8 mouse cellular contexts compared by ENCODE assay signal in genomic region chr3:122620285-122620931, GRCm38 (mm10). TPM values are rescaled to one million over a fixed set of nuclear protein-coding genes. Genes with fewer than 3 reads are reported as not detected.
DNase-seq lines count a peak whose midpoint lies in the region; ATAC-seq and TF ChIP-seq lines count a peak whose summit lies in the region.

No protein-coding gene starts in this region.

- TF ChIP-seq CTCF in spleen, adult 2 months (IDR thresholded peaks at IDR 0.05; ENCODE audit: extremely low read depth, insufficient read depth, insufficient read length, insufficient replicate concordance), result no peak
- TF ChIP-seq CTCF in liver, embryonic 14.5 days (IDR thresholded peaks at IDR 0.05; ENCODE audit: low read depth), result 0 out of 2 replicates have a peak, but pooled peaks have one; percentile 11

- peak overlapping the region; percentile 54 for H3K4me3 ChIP-seq in spleen, adult 2 months (ENCODE audit: extremely low read depth, insufficient read depth, insufficient read length)
- H3K4me3 ChIP-seq in embryonic facial prominence, embryonic 13.5 days, result peak overlapping the region; percentile 94
- peak overlapping the region; percentile 91 for H3K4me3 ChIP-seq in heart, embryonic 16.5 days (ENCODE audit: low read length)
- peak overlapping the region; percentile 65 to 66 for H3K4me3 ChIP-seq in liver, embryonic 14.5 days (ENCODE audit: insufficient read depth in 1 of 2, low read depth in 2 of 2, low read length in 2 of 2)

- ATAC-seq in embryonic facial prominence, embryonic 13.5 days (ENCODE audit: insufficient number of reproducible peaks, insufficient read depth, low FRiP score, low TSS enrichment, low read depth), result no peak
- peak; percentile 25 for ATAC-seq in heart, embryonic 16.5 days (replicated peaks; ENCODE audit: extremely low read depth, insufficient read depth, low FRiP score)
- 0 out of 2 replicates have a peak, but pooled peaks have one; percentile 13 for ATAC-seq in liver, embryonic 14.5 days (ENCODE audit: insufficient read depth)

- no peak overlapping the region for H3K27ac ChIP-seq in spleen, adult 2 months (ENCODE audit: insufficient read depth, low read length)
- peak overlapping the region; percentile 98 for H3K27ac ChIP-seq in embryonic facial prominence, embryonic 13.5 days
- H3K27ac ChIP-seq in heart, embryonic 16.5 days (ENCODE audit: low read length), result peak overlapping the region; percentile 98
- H3K27ac ChIP-seq in liver, embryonic 14.5 days, result no peak overlapping the region

- H3K36me3 ChIP-seq in spleen, adult 2 months (ENCODE audit: control insufficient read depth, insufficient read depth, low read length), result no peaks in the 10 kb centered on the region
- H3K36me3 ChIP-seq in embryonic facial prominence, embryonic 13.5 days, result no peaks in the 10 kb centered on the region
- H3K36me3 ChIP-seq in heart, embryonic 16.5 days (ENCODE audit: control insufficient read depth, insufficient read depth), result no peaks in the 10 kb centered on the region
- H3K36me3 ChIP-seq in liver, embryonic 14.5 days (replicated peaks; ENCODE audit: control insufficient read depth, insufficient read depth, low read depth), result no peaks in the 10 kb centered on the region

- 3% methylated on average over 21 of the region's 21 CpGs for WGBS in spleen, adult 2 months
- 1% methylated on average over 21 of the region's 21 CpGs for WGBS in embryonic facial prominence, embryonic 13.5 days
- WGBS in heart, embryonic 16.5 days, result under 1% methylated on average over 21 of the region's 21 CpGs
- 2% methylated on average over 21 of the region's 21 CpGs for WGBS in liver, embryonic 14.5 days (ENCODE audit: insufficient replicate concordance)

- H3K27me3 ChIP-seq in spleen, adult 2 months (ENCODE audit: control insufficient read depth, insufficient read depth, low read length), result peaks cover 16% of the 10 kb centered on the region
- no peaks in the 10 kb centered on the region for H3K27me3 ChIP-seq in embryonic facial prominence, embryonic 13.5 days
- H3K27me3 ChIP-seq in heart, embryonic 16.5 days (ENCODE audit: control insufficient read depth, insufficient read depth, low read length), result no peaks in the 10 kb centered on the region
- H3K27me3 ChIP-seq in liver, embryonic 14.5 days (ENCODE audit: control insufficient read depth, insufficient read depth, low read length), result peaks cover 35% of the 10 kb centered on the region

- no peak for DNase-seq in spleen, adult 2 months (ENCODE audit: low read depth in 1 of 2, low spot score in 2 of 2)
- DNase-seq in spleen, adult 12 weeks (ENCODE audit: low spot score), result no peak
- DNase-seq in kidney, postnatal 25 days, result peak; percentile 73 to 86
- no peak for DNase-seq in liver, embryonic 14.5 days (ENCODE audit: low read depth in 3 of 3, low spot score in 3 of 3)
- DNase-seq in neural tube, embryonic 10.5 days (ENCODE audit: extremely low spot score, low spot score), result peak; percentile 54
- peak; percentile 12 to 19 for DNase-seq in thymus, postnatal 36 days

- H3K4me1 ChIP-seq in spleen, adult 2 months (ENCODE audit: control insufficient read depth, insufficient read depth, insufficient read length), result peaks cover 8% of the 10 kb centered on the region
- peaks cover 24% of the 10 kb centered on the region for H3K4me1 ChIP-seq in embryonic facial prominence, embryonic 13.5 days
- H3K4me1 ChIP-seq in heart, embryonic 16.5 days (ENCODE audit: control insufficient read depth, insufficient read depth, low read length), result peaks cover 8% of the 10 kb centered on the region
- H3K4me1 ChIP-seq in liver, embryonic 14.5 days (replicated peaks; ENCODE audit: control insufficient read depth in 2 of 2, insufficient read depth in 2 of 2, low read length in 1 of 2), result peaks cover 0 to 8% of the 10 kb centered on the region in 2 experiments; a peak in 2 of 4 replicates

- H3K9me3 ChIP-seq in embryonic facial prominence, embryonic 13.5 days, result no peaks in the 10 kb centered on the region
- no peaks in the 10 kb centered on the region for H3K9me3 ChIP-seq in heart, embryonic 16.5 days (replicated peaks; ENCODE audit: control insufficient read depth, low read length)
- no peaks in the 10 kb centered on the region for H3K9me3 ChIP-seq in liver, embryonic 14.5 days (ENCODE audit: control insufficient read depth, low read length)

- H3K4me2 ChIP-seq in embryonic facial prominence, embryonic 13.5 days, result peak overlapping the region; percentile 87
- H3K4me2 ChIP-seq in heart, embryonic 16.5 days (ENCODE audit: low read depth, low read length), result peak overlapping the region; percentile 87
- H3K4me2 ChIP-seq in liver, embryonic 14.5 days (ENCODE audit: low read depth), result peak overlapping the region; percentile 61

- TF ChIP-seq POLR2A in spleen, adult 2 months (IDR thresholded peaks at IDR 0.05; ENCODE audit: low read depth, low read length), result no peak

- no peak for TF ChIP-seq EP300 in liver, embryonic 14.5 days (IDR thresholded peaks at IDR 0.05; ENCODE audit: low read depth)

- peak overlapping the region; percentile 99 for H3K9ac ChIP-seq in embryonic facial prominence, embryonic 13.5 days
- peak overlapping the region; percentile 97 for H3K9ac ChIP-seq in heart, embryonic 16.5 days (ENCODE audit: low read length)
- H3K9ac ChIP-seq in liver, embryonic 14.5 days (replicated peaks), result peak overlapping the region; percentile 9; the same call in 1 of the 2 replicates

RNA-seq across cellular contexts. Expression of gene Fnbp1l, which starts 0.9 kb away (rescaled TPM):
- polyA plus RNA-seq in spleen, adult 2 months (2012; rRNA removed), result 1.1 and 1.3 TPM in 2 replicates
- 62.3 and 77.4 TPM in 2 replicates for polyA plus RNA-seq in embryonic facial prominence, embryonic 13.5 days (2015; fragmentation: Nextera tagmentation; extraction: Ambion mirVana)
- 22.9 and 27.5 TPM in 2 replicates for polyA plus RNA-seq in heart, embryonic 16.5 days (2015; fragmentation: Nextera tagmentation; extraction: Ambion mirVana)
- polyA plus RNA-seq in liver, embryonic 14.5 days (2012; rRNA removed), result 3.5 and 4.8 TPM in 2 replicates
- 2.4 and 3.2 TPM in 2 replicates for polyA plus RNA-seq in liver, embryonic 14.5 days (2014; fragmentation: Nextera tagmentation; extraction: Ambion mirVana)

Comparison
In these comparisons a context has a peak if more than half of its experiments do, and no peak if none do; other contexts are left out.
1. DNase-seq: peak in kidney, postnatal 25 days (2 of 2), neural tube, embryonic 10.5 days (single experiment) and thymus, postnatal 36 days (2 of 2); none in spleen, adult 2 months (0 of 2), spleen, adult 12 weeks (single experiment) and liver, embryonic 14.5 days (0 of 3).
2. H3K27ac ChIP-seq: peak in embryonic facial prominence, embryonic 13.5 days (single experiment) and heart, embryonic 16.5 days (single experiment); none in spleen, adult 2 months (single experiment) and liver, embryonic 14.5 days (single experiment).
3. H3K9ac ChIP-seq: peak in every context shown above with its lines; median percentile 99 in embryonic facial prominence, embryonic 13.5 days; 97 in heart, embryonic 16.5 days; 9 in liver, embryonic 14.5 days.
4. Peak in every context shown above with its lines, with median percentiles within 50 percentile points of each other: H3K4me3 ChIP-seq and H3K4me2 ChIP-seq.